Mouse (Mus musculus) spleen, adult 2 months (tissue): Measurements from ENCODE around the gene Tax1bp1. TPM values are rescaled to one million over a fixed set of nuclear protein-coding genes. Genes with fewer than 3 reads are reported as not detected.

ENCODE experiments used
- DNase-seq, 2 experiments: peaks; one replicate each; pipeline versions ENCODE4 v3.0.0 to v3.0.0-alpha.2; 2012 to 2021; ENCODE audit warnings: low spot score in 2 of 2, low read depth in 1 of 2
- H3K27ac ChIP-seq: fragments of 200-500 bp; 2 replicates; pipeline ENCODE4 v1.5.1; 2012; ENCODE audit warnings: low read length, inconsistent platforms; ENCODE audit not compliant: insufficient read depth
- H3K27me3 ChIP-seq: fragments of 200-500 bp; 2 replicates; pipeline ENCODE4 v1.6.1; 2012; ENCODE audit warnings: mild to moderate bottlenecking, moderate library complexity, low read length, inconsistent platforms; ENCODE audit not compliant: control insufficient read depth, insufficient read depth
- H3K36me3 ChIP-seq: fragments of 200-500 bp; 2 replicates; pipeline ENCODE4 v1.6.1; 2012; ENCODE audit warnings: mild to moderate bottlenecking, low read length, inconsistent platforms; ENCODE audit not compliant: control insufficient read depth, insufficient read depth
- H3K4me1 ChIP-seq: fragments of 200-500 bp; 2 replicates; pipeline ENCODE4 v1.6.1; 2011; ENCODE audit warnings: inconsistent platforms; ENCODE audit not compliant: control insufficient read depth, insufficient read depth, insufficient read length
- H3K4me3 ChIP-seq: fragments of 200-500 bp; 2 replicates; pipeline ENCODE4 v1.5.1; 2011; ENCODE audit warnings: mild to moderate bottlenecking, inconsistent platforms; ENCODE audit not compliant: insufficient read depth, insufficient read length; ENCODE audit errors: extremely low read depth
- CTCF ChIP-seq: fragments of 200-500 bp; IDR thresholded peaks from 2 replicates; pipeline ENCODE4 v1.5.1; 2011; ENCODE audit warnings: mild to moderate bottlenecking, inconsistent platforms; ENCODE audit not compliant: insufficient read depth, insufficient read length, insufficient replicate concordance; ENCODE audit errors: extremely low read depth
- POLR2A ChIP-seq: fragments of 200-500 bp; IDR thresholded peaks from 2 replicates; pipeline ENCODE4 v1.6.1; 2011; ENCODE audit warnings: low read depth, low read length, inconsistent platforms
- WGBS: fragments of 180-500 bp; shearing (Covaris S2); methylation state at CpG from one replicate; pipeline ENCODE4 v1.1.7; 2018; 5-methylcytosine and 5-hydroxymethylcytosine counted together
- polyA plus RNA-seq: library from polyadenylated mRNA; depleted of rRNA; stranded (reverse); fragments of >200 nt; gene quantifications from 2 replicates; pipeline ENCODE4 v1.2.3, GENCODE M21; 2012

Tax1bp1 gene
- polyA plus RNA-seq, 1 experiment, result 16.6 TPM

DNA sequence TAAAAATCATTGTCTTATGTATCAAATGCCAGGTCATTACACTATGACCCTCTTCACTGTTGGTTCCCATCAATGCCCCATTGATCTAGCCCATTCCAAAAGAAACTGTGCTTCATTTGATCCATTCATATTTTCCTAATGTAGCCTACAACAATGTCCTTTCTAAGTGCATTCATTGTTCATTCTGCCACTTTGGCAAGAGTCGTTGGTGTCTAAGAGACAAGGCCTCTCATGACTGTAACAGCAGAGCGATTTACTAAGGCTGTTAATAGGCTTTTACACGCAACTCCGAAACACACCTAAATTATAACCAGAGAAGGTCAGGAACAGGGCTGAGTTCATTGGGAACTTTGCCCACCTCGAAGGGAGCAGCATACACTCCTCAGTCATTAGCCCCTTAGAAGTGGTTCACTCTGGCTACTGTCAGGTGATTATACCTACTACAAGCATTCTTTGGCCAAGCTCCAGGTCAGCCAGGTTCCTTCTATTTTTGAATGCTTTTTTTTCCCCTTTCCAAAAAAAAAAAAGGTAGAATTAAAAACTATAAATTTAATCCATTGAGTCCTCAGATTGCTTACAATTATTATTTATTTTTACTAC lies 26.5 kb upstream of the Tax1bp1 start:
- no peak for TF ChIP-seq POLR2A
- TF ChIP-seq CTCF, result no peak
- WGBS, result 94% methylated on average over 5 of the region's 5 CpGs
- no peak overlapping the region for H3K27ac ChIP-seq

DNA sequence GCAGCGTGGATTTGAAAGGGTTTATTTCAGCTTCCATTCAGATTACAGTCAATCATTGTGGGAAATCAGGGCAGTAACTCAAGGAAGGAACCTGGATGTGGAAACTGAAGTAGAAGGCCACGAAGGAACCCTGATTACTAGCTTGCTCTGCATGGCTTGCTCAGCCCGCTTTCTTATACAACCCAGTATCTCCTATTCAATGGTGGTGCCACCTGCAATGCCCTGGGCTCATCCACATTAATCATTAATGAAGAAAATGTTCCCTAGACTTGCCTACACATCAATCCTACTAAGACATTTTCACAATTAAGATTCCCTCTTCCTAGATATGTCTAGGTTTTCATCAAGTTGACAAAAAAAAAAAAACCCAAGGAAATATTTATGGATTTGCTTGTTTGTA lies 23.2 kb upstream of the Tax1bp1 start:
- H3K4me1 ChIP-seq, result no peaks in the 10 kb centered on the region
- no peak for DNase-seq

More for the DNA sequence above, 26.5 kb upstream of the Tax1bp1 start:
- no peaks in the 10 kb centered on the region for H3K4me1 ChIP-seq
- no peaks in the 10 kb centered on the region for H3K27me3 ChIP-seq
- no peak overlapping the region for H3K4me3 ChIP-seq
- no peaks in the 10 kb centered on the region for H3K36me3 ChIP-seq
- DNase-seq, result no peak

DNA sequence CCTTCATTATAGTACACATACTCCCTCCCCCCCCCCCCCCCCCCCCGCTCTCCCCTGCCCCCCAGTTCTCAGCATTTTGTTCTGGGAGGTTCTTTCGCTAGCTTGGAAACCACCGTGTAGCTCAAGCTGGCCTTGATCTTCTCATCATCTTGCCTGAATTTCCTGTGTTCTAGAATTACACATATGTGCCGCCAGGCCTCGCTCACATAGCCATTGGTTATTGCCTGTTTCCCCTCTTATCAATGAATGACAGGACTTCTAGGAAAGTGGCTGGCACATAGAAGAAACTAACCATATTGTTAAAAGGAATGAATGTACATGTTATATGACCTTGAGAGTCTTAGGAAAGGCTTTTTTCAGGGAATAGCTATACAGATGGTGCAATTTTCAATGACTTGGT lies 21.7 kb upstream of the Tax1bp1 start:
- no peak for TF ChIP-seq CTCF
- no peak for TF ChIP-seq POLR2A
- Histone ChIP-seq H3K36me3 (no peaks in the 10 kb centered on the region), H3K4me3 (no peak overlapping the region), H3K4me1 (no peaks in the 10 kb centered on the region), H3K27ac (no peak overlapping the region), H3K27me3 (no peaks in the 10 kb centered on the region)
- DNase-seq, result no peak
- WGBS, result 63% methylated on average over 5 of the region's 5 CpGs

More for the DNA sequence above, 23.2 kb upstream of the Tax1bp1 start:
- H3K27me3 ChIP-seq, result no peaks in the 10 kb centered on the region
- WGBS, result 89% methylated on average over 3 of the region's 3 CpGs
- H3K27ac ChIP-seq, result no peak overlapping the region
- no peak for TF ChIP-seq CTCF
- TF ChIP-seq POLR2A, result no peak
- no peaks in the 10 kb centered on the region for H3K36me3 ChIP-seq
- no peak overlapping the region for H3K4me3 ChIP-seq

DNA sequence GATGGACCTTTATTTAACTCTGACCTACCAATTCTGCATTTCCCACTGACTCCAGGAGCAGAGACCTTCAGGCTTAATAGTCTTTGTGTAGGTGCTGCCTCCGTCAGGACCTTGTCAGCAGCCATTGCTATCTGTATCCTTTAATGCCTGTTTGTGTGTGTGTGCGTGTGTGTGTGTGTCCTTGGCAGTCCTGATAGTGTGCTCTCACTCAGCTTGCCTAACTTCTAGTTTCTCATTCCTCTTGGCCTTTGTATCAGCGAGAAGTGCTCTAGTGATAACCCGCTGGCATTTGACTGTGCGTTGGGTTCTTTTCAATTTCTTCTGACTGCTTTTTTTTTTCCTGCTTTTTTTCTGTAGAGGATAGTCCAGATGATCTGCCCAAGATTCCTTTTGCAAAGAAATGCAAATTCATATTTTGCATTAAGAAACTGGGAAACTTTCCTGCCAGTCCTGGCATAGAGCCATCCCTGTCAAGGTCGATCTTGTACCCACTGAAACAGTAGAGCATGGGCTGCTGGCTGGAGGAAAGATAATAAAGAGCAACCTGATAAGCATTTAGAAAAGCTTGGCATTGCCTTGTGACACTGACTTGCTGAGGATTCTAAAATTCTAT lies 21.0 kb upstream of the Tax1bp1 start:
- Histone ChIP-seq H3K27me3 (no peaks in the 10 kb centered on the region), H3K36me3 (no peaks in the 10 kb centered on the region), H3K4me1 (no peaks in the 10 kb centered on the region), H3K4me3 (no peak overlapping the region), H3K27ac (no peak overlapping the region)
- 77% methylated on average over 6 of the region's 6 CpGs for WGBS
- DNase-seq, result no peak
- TF ChIP-seq POLR2A (no peak), CTCF (no peak)

DNA sequence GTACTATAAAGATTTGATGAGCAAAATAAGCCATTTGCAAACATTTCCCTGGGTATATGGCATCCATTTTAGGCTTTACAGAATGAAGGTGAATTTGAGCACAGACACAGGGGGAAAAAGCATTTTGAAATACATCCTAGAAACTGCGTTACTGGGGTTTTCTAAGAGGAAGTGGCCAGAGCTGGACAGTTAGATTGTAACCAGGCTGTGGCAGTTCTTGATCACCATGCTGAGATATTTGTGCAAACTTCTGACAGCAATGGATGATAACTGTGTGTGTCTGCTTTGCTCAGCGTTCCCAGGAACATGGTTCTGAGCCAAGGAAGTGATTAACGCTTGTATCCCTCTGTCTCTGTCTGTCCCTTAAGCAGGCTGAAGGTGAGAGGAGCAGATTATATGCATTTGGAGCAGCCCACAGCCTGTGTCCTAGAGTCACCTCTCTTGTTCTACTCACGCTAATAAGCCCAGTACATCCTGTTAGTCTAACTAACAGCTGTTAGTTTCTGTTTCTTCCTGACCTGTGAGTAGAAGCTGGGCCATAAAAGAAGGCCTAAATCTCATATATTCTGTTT lies 15.5 kb upstream of the Tax1bp1 start:
- WGBS, result 26% methylated on average over 4 of the region's 4 CpGs
- no peak for DNase-seq
- H3K27ac ChIP-seq, result no peak overlapping the region

DNA sequence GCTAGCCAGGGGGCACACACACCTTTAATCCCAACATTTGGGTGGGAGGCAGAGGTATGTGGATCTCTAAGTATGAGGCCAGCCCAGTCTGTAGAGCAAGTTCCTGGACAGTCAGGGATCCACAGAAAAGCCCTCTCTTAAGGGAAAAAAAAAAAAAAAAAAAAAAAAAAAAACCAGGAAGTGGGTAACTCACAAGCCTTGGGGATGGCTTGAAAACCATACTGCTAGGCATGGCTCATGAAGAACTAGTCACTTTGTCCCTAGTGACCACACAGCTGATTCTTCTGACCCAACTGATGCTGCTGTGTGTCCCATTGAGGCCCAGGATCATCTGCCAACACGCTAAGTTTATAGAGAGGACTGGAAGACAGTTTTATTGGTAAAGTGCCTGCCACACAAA lies 14.5 kb upstream of the Tax1bp1 start:
- H3K36me3 ChIP-seq, result no peaks in the 10 kb centered on the region
- 59% methylated on average over 1 of the region's 1 CpGs for WGBS
- H3K4me3 ChIP-seq, result no peak overlapping the region
- peaks cover 9% of the 10 kb centered on the region; the same call in 1 of the 2 replicates for H3K4me1 ChIP-seq
- no peak overlapping the region for H3K27ac ChIP-seq
- no peak for DNase-seq
- H3K27me3 ChIP-seq, result no peaks in the 10 kb centered on the region
- TF ChIP-seq POLR2A, result no peak
- TF ChIP-seq CTCF, result no peak

More for the DNA sequence above, 15.5 kb upstream of the Tax1bp1 start:
- Histone ChIP-seq H3K36me3 (no peaks in the 10 kb centered on the region), H3K4me3 (no peak overlapping the region), H3K4me1 (peaks cover 9% of the 10 kb centered on the region; the same call in 1 of the 2 replicates), H3K27me3 (no peaks in the 10 kb centered on the region)
- no peak for TF ChIP-seq POLR2A
- TF ChIP-seq CTCF, result no peak

DNA sequence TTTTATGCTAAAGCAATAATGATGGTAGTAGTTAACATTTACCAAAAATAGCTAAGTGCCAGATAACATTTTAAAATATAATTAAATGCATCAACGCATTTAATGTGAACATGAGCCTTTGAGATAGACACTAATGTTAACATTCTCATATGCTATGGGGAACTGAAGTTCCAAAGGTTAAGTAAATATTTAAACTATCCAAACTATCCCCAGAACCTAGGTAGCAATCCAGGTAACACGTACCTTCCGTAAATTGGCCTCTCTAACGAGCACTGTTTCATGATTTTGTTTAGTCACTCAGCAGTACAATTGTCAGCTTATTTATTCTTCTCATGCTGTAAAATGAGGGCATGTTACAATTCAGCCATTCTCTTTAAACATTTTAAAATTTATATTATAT lies 13.6 kb upstream of the Tax1bp1 start:
- Histone ChIP-seq H3K27ac (no peak overlapping the region), H3K36me3 (no peaks in the 10 kb centered on the region), H3K4me3 (no peak overlapping the region), H3K27me3 (no peaks in the 10 kb centered on the region), H3K4me1 (peaks cover 9% of the 10 kb centered on the region; the same call in 1 of the 2 replicates)
- TF ChIP-seq POLR2A, result no peak
- TF ChIP-seq CTCF, result no peak
- 94% methylated on average over 4 of the region's 4 CpGs for WGBS
- no peak for DNase-seq
